ENCODE assay signal across 18 mouse cellular contexts in genomic region chr1:75185495-75185894, GRCm38 (mm10). TPM values are rescaled to one million over a fixed set of nuclear protein-coding genes. Genes with fewer than 3 reads are reported as not detected.
DNase-seq lines count a peak whose midpoint lies in the region; ATAC-seq and TF ChIP-seq lines count a peak whose summit lies in the region.
"Had no signal": no experiment of that assay in that cellular context is flagged by ENCODE, and none has a peak within 500 bp of the region (broad histone marks: within the 10 kb centered on the region; RNA-seq: fewer than 3 reads in every experiment).

No protein-coding gene starts in this region.

- H3K9me3 ChIP-seq in midbrain, embryonic 13.5 days = no peaks in the 10 kb centered on the region
- H3K9me3 ChIP-seq in midbrain, postnatal 0 days (ENCODE audit: low read length) = no peaks in the 10 kb centered on the region
- H3K9me3 ChIP-seq in kidney, embryonic 15.5 days (replicated peaks) = no peaks in the 10 kb centered on the region
- H3K9me3 ChIP-seq: forebrain, embryonic 12.5 days; heart, embryonic 12.5 days; hindbrain, embryonic 10.5 days; intestine, embryonic 15.5 days had no signal

- no peak overlapping the region for H3K4me2 ChIP-seq in midbrain, embryonic 13.5 days (replicated peaks)
- H3K4me2 ChIP-seq in midbrain, postnatal 0 days (ENCODE audit: low read depth, low read length, poor library complexity, severe bottlenecking) = no peak overlapping the region
- no peak overlapping the region for H3K4me2 ChIP-seq in kidney, embryonic 15.5 days
- H3K4me2 ChIP-seq: forebrain, embryonic 12.5 days; heart, embryonic 12.5 days; hindbrain, embryonic 14.5 days; intestine, embryonic 15.5 days had no signal

- no peak overlapping the region for H3K27ac ChIP-seq in cerebellum, adult 2 months (ENCODE audit: insufficient read depth, low read length)
- no peak overlapping the region for H3K27ac ChIP-seq in midbrain, embryonic 13.5 days
- no peak overlapping the region for H3K27ac ChIP-seq in midbrain, postnatal 0 days (ENCODE audit: low read depth, low read length)
- no peak overlapping the region for H3K27ac ChIP-seq in kidney, embryonic 15.5 days
- H3K27ac ChIP-seq: forebrain, embryonic 12.5 days; hindbrain, embryonic 10.5 days; hindbrain, embryonic 14.5 days; intestine, embryonic 15.5 days had no signal

- TF ChIP-seq POLR2A in cerebellum, adult 2 months (IDR thresholded peaks at IDR 0.05; ENCODE audit: borderline replicate concordance, insufficient read depth, low read length) = no peak

- ATAC-seq in cerebellum, adult (ENCODE audit: insufficient number of reproducible peaks, low FRiP score, low TSS enrichment) = no peak
- ATAC-seq in midbrain, embryonic 13.5 days = no peak
- no peak for ATAC-seq in midbrain, postnatal 0 days (ENCODE audit: low FRiP score)
- no peak for ATAC-seq in kidney, embryonic 15.5 days (replicated peaks; ENCODE audit: low FRiP score)
- ATAC-seq: forebrain, embryonic 16.5 days; intestine, embryonic 15.5 days had no signal

- H3K4me3 ChIP-seq in cerebellum, adult 2 months (replicated peaks; ENCODE audit: insufficient read depth, low read depth, low read length) = no peak overlapping the region
- no peak overlapping the region for H3K4me3 ChIP-seq in midbrain, embryonic 13.5 days (replicated peaks)
- H3K4me3 ChIP-seq in midbrain, postnatal 0 days (ENCODE audit: low read depth, low read length) = no peak overlapping the region
- H3K4me3 ChIP-seq in kidney, embryonic 15.5 days (replicated peaks) = no peak overlapping the region
- H3K4me3 ChIP-seq: forebrain, embryonic 12.5 days; heart, embryonic 12.5 days; hindbrain, embryonic 10.5 days; intestine, embryonic 15.5 days had no signal

- H3K9ac ChIP-seq in midbrain, embryonic 13.5 days (replicated peaks) = 0 out of 2 replicates have a peak overlapping the region, but pooled peaks have one; percentile 14
- H3K9ac ChIP-seq in midbrain, postnatal 0 days (replicated peaks; ENCODE audit: low read length, poor library complexity, severe bottlenecking) = no peak overlapping the region
- H3K9ac ChIP-seq in kidney, embryonic 15.5 days = no peak overlapping the region
- H3K9ac ChIP-seq: forebrain, embryonic 12.5 days; heart, embryonic 12.5 days; hindbrain, embryonic 14.5 days; intestine, embryonic 15.5 days had no signal

- peaks cover 20% of the 10 kb centered on the region for H3K4me1 ChIP-seq in cerebellum, adult 2 months (ENCODE audit: control insufficient read depth, insufficient read depth, low read length)
- peaks cover 11% of the 10 kb centered on the region for H3K4me1 ChIP-seq in midbrain, embryonic 13.5 days (replicated peaks)
- no peaks in the 10 kb centered on the region for H3K4me1 ChIP-seq in midbrain, postnatal 0 days (ENCODE audit: insufficient read depth, low read length)
- peaks cover 6% of the 10 kb centered on the region for H3K4me1 ChIP-seq in kidney, embryonic 15.5 days

- no peak for TF ChIP-seq CTCF in cerebellum, adult 2 months (IDR thresholded peaks at IDR 0.05; ENCODE audit: borderline replicate concordance, insufficient read depth, low read depth, low read length)
- TF ChIP-seq CTCF in midbrain, postnatal 0 days (IDR thresholded peaks at IDR 0.05) = no peak

- DNase-seq in cerebellum, adult 2 months = peak; percentile 49 to 55
- DNase-seq in midbrain, postnatal 0 days (ENCODE audit: low spot score) = no peak
- peak; percentile 39 for DNase-seq in brain, adult 2 months (ENCODE audit: low read depth, low spot score)
- no peak for DNase-seq in spleen, postnatal 14 days (ENCODE audit: low spot score in 2 of 2)
- DNase-seq: adrenal gland, adult 8-10 months; adrenal gland, postnatal 36 days; gastrocnemius, postnatal 14 days; kidney, adult 18-20 months had no signal

- peaks cover 74% of the 10 kb centered on the region for H3K36me3 ChIP-seq in midbrain, embryonic 13.5 days
- H3K36me3 ChIP-seq in midbrain, postnatal 0 days (ENCODE audit: insufficient read depth, low read length) = peaks cover 69% of the 10 kb centered on the region
- peaks cover 75% of the 10 kb centered on the region for H3K36me3 ChIP-seq in kidney, embryonic 15.5 days

- no peaks in the 10 kb centered on the region for H3K27me3 ChIP-seq in cerebellum, adult 2 months (ENCODE audit: control insufficient read depth, insufficient read depth, low read length)
- no peaks in the 10 kb centered on the region for H3K27me3 ChIP-seq in midbrain, embryonic 13.5 days
- H3K27me3 ChIP-seq in midbrain, postnatal 0 days (ENCODE audit: insufficient read depth, low read length) = no peaks in the 10 kb centered on the region
- H3K27me3 ChIP-seq in kidney, embryonic 15.5 days = no peaks in the 10 kb centered on the region
- H3K27me3 ChIP-seq: CH12.LX; forebrain, embryonic 12.5 days; heart, embryonic 12.5 days; intestine, embryonic 15.5 days had no signal

- WGBS in cerebellum, adult 2 months = 47% methylated on average over 11 of the region's 11 CpGs
- WGBS in midbrain, embryonic 13.5 days = 95% methylated on average over 11 of the region's 11 CpGs
- WGBS in midbrain, postnatal 0 days = 95% methylated on average over 11 of the region's 11 CpGs
- 93% methylated on average over 11 of the region's 11 CpGs for WGBS in kidney, embryonic 15.5 days

RNA-seq across cellular contexts. Expression of gene Abcb6, which starts 5.3 kb away (rescaled TPM):
- 19.2 and 22.4 TPM in 2 replicates for polyA plus RNA-seq in cerebellum, adult 2 months (2012; rRNA removed)
- 37.8 and 38.3 TPM in 2 replicates for polyA plus RNA-seq in midbrain, embryonic 13.5 days (2015; fragmentation: Nextera tagmentation; extraction: Ambion mirVana)
- 43.5 and 44.6 TPM in 2 replicates for total RNA-seq in midbrain, postnatal 0 days (2014; rRNA removed)
- polyA plus RNA-seq in midbrain, postnatal 0 days (2015; fragmentation: Nextera tagmentation; extraction: Ambion mirVana) = 46.7 and 49.1 TPM in 2 replicates
- polyA plus RNA-seq in kidney, embryonic 15.5 days (2015; fragmentation: Nextera tagmentation; extraction: Ambion mirVana) = 30.8 and 36.5 TPM in 2 replicates

RNA-seq across cellular contexts. Expression of gene Ankzf1, which starts 6.5 kb away (rescaled TPM):
- polyA plus RNA-seq in cerebellum, adult 2 months (2012; rRNA removed) = 41.0 and 44.6 TPM in 2 replicates
- 23.9 and 27.5 TPM in 2 replicates for polyA plus RNA-seq in midbrain, embryonic 13.5 days (2015; fragmentation: Nextera tagmentation; extraction: Ambion mirVana)
- 20.1 and 27.7 TPM in 2 replicates for total RNA-seq in midbrain, postnatal 0 days (2014; rRNA removed)
- 15.7 and 17.0 TPM in 2 replicates for polyA plus RNA-seq in midbrain, postnatal 0 days (2015; fragmentation: Nextera tagmentation; extraction: Ambion mirVana)
- polyA plus RNA-seq in kidney, embryonic 15.5 days (2015; fragmentation: Nextera tagmentation; extraction: Ambion mirVana) = 24.9 and 26.8 TPM in 2 replicates

RNA-seq across cellular contexts. Expression of gene Atg9a, which starts 6.5 kb away (rescaled TPM):
- 120 and 128 TPM in 2 replicates for polyA plus RNA-seq in cerebellum, adult 2 months (2012; rRNA removed)
- 39.8 and 43.1 TPM in 2 replicates for polyA plus RNA-seq in midbrain, embryonic 13.5 days (2015; fragmentation: Nextera tagmentation; extraction: Ambion mirVana)
- total RNA-seq in midbrain, postnatal 0 days (2014; rRNA removed) = 97.0 and 135 TPM in 2 replicates
- 71.8 and 75.6 TPM in 2 replicates for polyA plus RNA-seq in midbrain, postnatal 0 days (2015; fragmentation: Nextera tagmentation; extraction: Ambion mirVana)
- 29.3 and 33.3 TPM in 2 replicates for polyA plus RNA-seq in kidney, embryonic 15.5 days (2015; fragmentation: Nextera tagmentation; extraction: Ambion mirVana)

RNA-seq across cellular contexts. Expression of gene Zfand2b, which starts 17.0 kb away (rescaled TPM):
- 58.0 and 61.6 TPM in 2 replicates for polyA plus RNA-seq in cerebellum, adult 2 months (2012; rRNA removed)
- polyA plus RNA-seq in midbrain, embryonic 13.5 days (2015; fragmentation: Nextera tagmentation; extraction: Ambion mirVana) = 37.8 and 39.2 TPM in 2 replicates
- total RNA-seq in midbrain, postnatal 0 days (2014; rRNA removed) = 28.5 and 38.4 TPM in 2 replicates
- polyA plus RNA-seq in midbrain, postnatal 0 days (2015; fragmentation: Nextera tagmentation; extraction: Ambion mirVana) = 41.1 and 42.5 TPM in 2 replicates
- polyA plus RNA-seq in kidney, embryonic 15.5 days (2015; fragmentation: Nextera tagmentation; extraction: Ambion mirVana) = 41.3 and 42.4 TPM in 2 replicates

RNA-seq across cellular contexts. Expression of gene Glb1l, which starts 25.1 kb away (rescaled TPM):
- polyA plus RNA-seq in cerebellum, adult 2 months (2012; rRNA removed) = 10.8 TPM in 2 replicates
- 24.3 and 24.9 TPM in 2 replicates for polyA plus RNA-seq in midbrain, embryonic 13.5 days (2015; fragmentation: Nextera tagmentation; extraction: Ambion mirVana)
- total RNA-seq in midbrain, postnatal 0 days (2014; rRNA removed) = 18.3 and 25.6 TPM in 2 replicates
- polyA plus RNA-seq in midbrain, postnatal 0 days (2015; fragmentation: Nextera tagmentation; extraction: Ambion mirVana) = 18.2 and 18.4 TPM in 2 replicates
- polyA plus RNA-seq in kidney, embryonic 15.5 days (2015; fragmentation: Nextera tagmentation; extraction: Ambion mirVana) = 44.9 and 45.8 TPM in 2 replicates

Comparison
In these comparisons a context has a peak if more than half of its experiments do, and no peak if none do; other contexts are left out.
1. DNase-seq: peak in cerebellum, adult 2 months (2 of 2) and brain, adult 2 months (single experiment); none in midbrain, postnatal 0 days (single experiment) and spleen, postnatal 14 days (0 of 2).